Mouse (Mus musculus) kidney, adult 2 months (tissue): ENCODE measurements around the gene Zfp618.

Experiments
- CTCF ChIP-seq: fragments of 200-500 bp; conservative IDR thresholded peaks from 2 replicates; pipeline ENCODE4 v1.5.1; 2011; ENCODE audit warnings: low read depth, mild to moderate bottlenecking, control low read depth, low read length, moderate library complexity, mixed read lengths; ENCODE audit not compliant: insufficient read depth, insufficient read length
- POLR2A ChIP-seq: fragments of 200-500 bp; IDR thresholded peaks from one replicate; pipeline ENCODE4 v1.6.1; 2011; ENCODE audit warnings: low read depth, low read length, control low read depth

- TF ChIP-seq CTCF (no peak), POLR2A (no peak)
Measured at GRCm38 (mm10) chr4:63008206-63008605, 42.8 kb downstream of the Zfp618 start.
